Mouse (Mus musculus) layer of hippocampus, adult 18-20 months (tissue): ENCODE data around the gene Zmynd8. TPM values are rescaled to one million over a fixed set of nuclear protein-coding genes. Genes with fewer than 3 reads are reported as not detected.
A peak's percentile ranks its signal among the peaks of the same experiment; 100 is the strongest.

Source experiments
- DNase-seq, 2 experiments: peaks; one replicate each; pipeline ENCODE4 v3.0.0; 2022; ENCODE audit warnings: low spot score in 2 of 2
- microRNA-seq, 2 experiments: library from miRNA; unstranded; fragments of <30 nt; microRNA quantifications; one replicate each; pipeline ENCODE4 v1.2.0; 2021
- total RNA-seq, 2 experiments: library from RNA; stranded (reverse); gene quantifications; 2 replicates each; pipeline ENCODE4 v1.2.3; 2021

Gene Zmynd8
- total RNA-seq, 2 experiments from 2014 or later, result 148 to 149 TPM

GRCm38 (mm10) chr2:165757799-165758198 is 141.0 kb downstream of the Zmynd8 start:
- no peak for DNase-seq

DNA sequence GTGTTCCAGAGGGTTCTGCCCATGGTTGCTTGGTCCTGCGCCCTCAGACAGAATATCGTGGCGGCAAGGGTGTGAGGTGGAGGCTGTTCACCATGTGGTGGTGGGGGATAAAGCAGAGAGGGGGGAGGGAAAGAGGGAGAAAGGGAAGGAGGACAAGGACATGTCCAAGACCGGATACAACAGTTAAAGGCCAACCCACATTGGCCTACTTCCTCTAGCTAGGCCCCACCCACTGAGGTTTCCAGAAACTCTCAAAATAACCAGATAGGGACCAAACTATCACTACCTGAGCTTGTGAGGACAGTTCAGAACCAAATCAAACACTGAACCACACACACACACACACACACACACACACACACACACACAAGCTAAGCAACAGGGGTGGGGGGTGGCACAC is 146.1 kb downstream of the Zmynd8 start:
- DNase-seq, result no peak

- DNase-seq, result peak in 1 of 2 experiments; percentile 37
Observed at GRCm38 (mm10) chr2:165751068-165751467, 147.7 kb downstream of the Zmynd8 start.

DNA sequence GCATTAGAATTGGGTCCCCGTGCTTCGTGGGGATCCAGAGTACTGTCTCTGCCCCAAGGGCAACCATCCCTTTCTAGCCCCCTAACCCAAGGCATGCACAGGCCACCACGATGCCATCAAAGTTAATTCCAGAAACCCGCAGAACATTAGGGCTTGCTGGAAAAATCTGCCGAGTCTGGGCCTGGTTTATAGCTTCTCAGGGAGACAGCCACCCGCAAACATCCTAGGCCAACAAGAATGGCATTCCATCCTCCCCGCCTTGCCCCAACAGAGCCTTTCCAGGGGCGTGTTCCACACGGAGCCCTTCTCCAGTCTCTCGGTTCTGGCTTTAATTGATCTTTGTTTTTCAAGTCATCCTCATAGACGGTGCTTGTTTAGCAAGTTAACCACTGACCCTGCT is 150.4 kb downstream of the Zmynd8 start:
- no peak for DNase-seq

- DNase-seq, result no peak
Observed at GRCm38 (mm10) chr2:165747975-165748374, 150.8 kb downstream of the Zmynd8 start.

DNA sequence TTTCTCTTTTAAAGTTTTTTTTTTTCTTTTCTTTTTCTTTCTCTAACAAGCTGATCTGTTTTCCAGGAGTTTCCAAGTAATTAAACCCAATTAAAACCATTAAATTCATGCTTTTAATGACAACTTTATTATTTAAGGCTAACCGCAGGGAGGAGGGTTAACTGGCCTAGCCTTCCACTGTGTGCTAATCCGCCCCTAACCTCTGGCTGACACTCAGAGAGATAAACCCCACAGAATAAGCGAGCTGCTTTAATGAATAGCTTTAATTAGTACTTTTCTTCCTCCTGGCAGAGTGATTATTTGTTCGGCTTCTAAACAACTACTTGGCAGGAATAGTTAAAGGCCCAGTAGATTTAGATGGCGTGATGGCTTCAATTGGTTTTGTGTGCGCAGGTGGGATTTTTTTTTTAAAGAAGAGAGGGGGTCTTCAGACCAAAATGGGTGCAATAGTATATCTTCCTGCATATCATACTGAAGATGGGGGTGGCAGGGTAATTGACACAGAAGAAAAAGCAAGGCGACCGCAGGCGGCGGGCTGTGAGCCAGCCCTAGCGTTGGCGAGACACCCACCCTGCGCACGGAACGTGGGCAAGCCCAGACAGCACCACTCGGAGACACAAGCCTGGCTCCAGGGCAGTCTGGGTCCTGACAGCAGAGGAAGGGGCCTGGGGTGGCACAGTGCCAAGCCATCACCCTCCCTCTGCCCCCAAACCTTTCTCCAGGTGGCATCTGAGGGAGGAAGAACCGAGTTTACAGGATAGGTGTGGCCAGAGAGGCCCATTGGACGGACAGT is 153.3 kb downstream of the Zmynd8 start:
- DNase-seq, result peak in 1 of 2 experiments; percentile 26

- no peak for DNase-seq
Observed at GRCm38 (mm10) chr2:165742210-165742786, 156.5 kb downstream of the Zmynd8 start.

GRCm38 (mm10) chr2:165741526-165742050 is 157.2 kb downstream of the Zmynd8 start:
- no peak for DNase-seq

- no peak for DNase-seq
Observed at GRCm38 (mm10) chr2:165740982-165741381, 157.8 kb downstream of the Zmynd8 start.

DNA sequence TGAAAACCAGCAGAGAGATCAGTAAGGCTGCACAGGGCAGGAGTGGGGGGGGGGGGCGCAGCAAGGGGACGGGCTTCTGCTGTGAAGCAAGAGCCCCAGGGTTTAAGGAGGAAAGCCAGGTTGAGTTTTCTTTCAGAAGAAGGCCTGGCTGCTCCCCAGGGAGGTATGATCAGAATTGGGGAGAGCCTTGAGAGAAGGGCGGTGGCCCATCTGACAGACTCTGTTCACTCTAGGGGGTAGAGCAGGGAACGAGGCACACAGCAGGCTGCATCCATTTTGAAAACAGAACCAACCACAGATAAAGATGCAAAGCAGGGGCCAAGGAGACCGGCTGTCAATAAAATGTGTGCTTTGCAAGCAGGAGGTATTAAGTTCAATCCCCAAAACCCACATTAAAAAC is 158.4 kb downstream of the Zmynd8 start:
- DNase-seq, result no peak

- no peak for DNase-seq
Observed at GRCm38 (mm10) chr2:165736297-165736696, 162.5 kb downstream of the Zmynd8 start.

Small RNAs within 50 kb of the gene (microRNA-seq; reads per million reads assigned to microRNA genes)
- gene Gm22692, result 0 reads per million in 2 experiments

Other genes starting within 250 kb of the Zmynd8 start
- 10 to 100 TPM; 30.0 to 33.8 TPM for gene Ncoa3, start 93.6 kb upstream of the Zmynd8 start, total RNA-seq